Mouse (Mus musculus) cerebellum, postnatal 4 days (tissue): Measurements from ENCODE around the gene Gpr19.
A peak's percentile ranks its signal among the peaks of the same experiment; 100 is the strongest.

Experiments
- DNase-seq, 2 experiments: peaks; one replicate each; pipeline ENCODE4 v3.0.0; 2022; ENCODE audit warnings: low spot score in 2 of 2, mixed read lengths in 1 of 2

Gpr19 gene

GRCm38 (mm10) chr6:134923670-134924069 lies 25.3 kb upstream of the Gpr19 start:
- DNase-seq: no peak

- no peak for DNase-seq
Observed at GRCm38 (mm10) chr6:134922511-134923195, 24.3 kb upstream of the Gpr19 start.

- DNase-seq: peak in 1 of 2 experiments; percentile 23
Observed at GRCm38 (mm10) chr6:134921695-134922510, 23.5 kb upstream of the Gpr19 start.

GRCm38 (mm10) chr6:134921014-134921694 lies 22.8 kb upstream of the Gpr19 start:
- peak in 1 of 2 experiments; percentile 47 for DNase-seq

GRCm38 (mm10) chr6:134920190-134921013 lies 22.0 kb upstream of the Gpr19 start, which contains the start of gene Cdkn1b:
Gene Cdkn1b, plus strand, starts transcription at chr6:134920401.
- DNase-seq: peak; percentile 55 to 89

- DNase-seq: peak in 1 of 2 experiments; percentile 39
Observed at GRCm38 (mm10) chr6:134919511-134920189, 21.3 kb upstream of the Gpr19 start.

GRCm38 (mm10) chr6:134918769-134919168 lies 20.4 kb upstream of the Gpr19 start:
- no peak for DNase-seq

- no peak for DNase-seq
Observed at GRCm38 (mm10) chr6:134917087-134917486, 18.7 kb upstream of the Gpr19 start.

GRCm38 (mm10) chr6:134916641-134917040 lies 18.3 kb upstream of the Gpr19 start:
- DNase-seq: no peak

GRCm38 (mm10) chr6:134914523-134914922 lies 16.1 kb upstream of the Gpr19 start:
- no peak for DNase-seq

- no peak for DNase-seq
Observed at GRCm38 (mm10) chr6:134905811-134906210, 7.4 kb upstream of the Gpr19 start.

GRCm38 (mm10) chr6:134903891-134904884 lies 5.8 kb upstream of the Gpr19 start:
- DNase-seq: no peak

GRCm38 (mm10) chr6:134903368-134903767 lies 5.0 kb upstream of the Gpr19 start:
- no peak for DNase-seq

- DNase-seq: peak; percentile 95 to 98
Observed at GRCm38 (mm10) chr6:134897443-134898094, 809 bp downstream of the Gpr19 start.

GRCm38 (mm10) chr6:134896570-134897436 lies 1.6 kb downstream of the Gpr19 start:
- DNase-seq: no peak

GRCm38 (mm10) chr6:134890436-134890835 lies 7.9 kb downstream of the Gpr19 start:
- no peak for DNase-seq

- DNase-seq: no peak
Observed at GRCm38 (mm10) chr6:134889763-134890162, 8.6 kb downstream of the Gpr19 start.

- peak in 1 of 2 experiments; percentile 21 for DNase-seq
Observed at GRCm38 (mm10) chr6:134888563-134889017, 9.8 kb downstream of the Gpr19 start.
